Mouse (Mus musculus) MEL (cell line): ENCODE data around the gene Slc25a29. TPM values are rescaled to one million over a fixed set of nuclear protein-coding genes. Genes with fewer than 3 reads are reported as not detected.

Source experiments
- DNase-seq: peaks from one replicate; pipeline ENCODE4 v3.0.0; 2011; ENCODE audit warnings: low read depth, low spot score
- H3K27ac ChIP-seq: 2 replicates; pipeline ENCODE4 v1.5.1; 2012; ENCODE audit warnings: low read depth, mild to moderate bottlenecking, control low read depth, low read length, moderate library complexity; ENCODE audit not compliant: control insufficient read depth
- H3K27me3 ChIP-seq, 2 experiments: fragments of 150-350 bp in 1 of 2; sonication (generic) in 1 of 2; 2 replicates each; pipeline ENCODE4 v1.6.1; 2012; ENCODE audit warnings: low read length in 2 of 2, mild to moderate bottlenecking in 2 of 2, improper control_type of control experiment in 1 of 2, moderate library complexity in 1 of 2; ENCODE audit not compliant: insufficient read depth in 2 of 2, control insufficient read depth in 1 of 2
- H3K36me3 ChIP-seq, 2 experiments: 2 replicates each; pipeline ENCODE4 v1.6.1; 2012 to 2014; ENCODE audit warnings: low read length in 2 of 2, improper control_type of control experiment in 1 of 2, inconsistent platforms in 1 of 2, mild to moderate bottlenecking in 1 of 2; ENCODE audit not compliant: insufficient read depth in 2 of 2, control insufficient read depth in 1 of 2
- H3K4me1 ChIP-seq, 2 experiments: fragments of 150-350 bp in 1 of 2; sonication (generic) in 1 of 2; 2 replicates each; pipeline ENCODE4 v1.6.1; 2012; ENCODE audit warnings: low read length in 2 of 2, improper control_type of control experiment in 1 of 2, mild to moderate bottlenecking in 1 of 2; ENCODE audit not compliant: insufficient read depth in 2 of 2, control insufficient read depth in 1 of 2
- H3K4me3 ChIP-seq, 2 experiments: fragments of 150-350 bp in 1 of 2; sonication (generic) in 1 of 2; 2 replicates each; pipeline ENCODE4 v1.5.1; 2012; ENCODE audit warnings: low read depth in 2 of 2, low read length in 2 of 2, mild to moderate bottlenecking in 2 of 2, moderate library complexity in 2 of 2, control low read depth in 1 of 2, improper control_type of control experiment in 1 of 2; ENCODE audit not compliant: control insufficient read depth in 1 of 2, insufficient read depth in 1 of 2
- H3K79me2 ChIP-seq: 2 replicates; pipeline ENCODE4 v1.6.1; 2012; ENCODE audit warnings: mild to moderate bottlenecking, low read length, moderate library complexity; ENCODE audit not compliant: control insufficient read depth, poor library complexity, insufficient read depth
- H3K9ac ChIP-seq: 2 replicates; pipeline ENCODE4 v1.6.1; 2012; ENCODE audit warnings: low read depth, mild to moderate bottlenecking, control low read depth, low read length, moderate library complexity; ENCODE audit not compliant: control insufficient read depth, poor library complexity, severe bottlenecking
- H3K9me3 ChIP-seq: fragments of 150-350 bp; sonication (generic); replicated peaks from 2 replicates; pipeline ENCODE4 v1.6.1; 2012; ENCODE audit warnings: mild to moderate bottlenecking, low read length, improper control_type of control experiment, moderate library complexity; ENCODE audit not compliant: insufficient read depth
- CHD2 ChIP-seq: IDR thresholded peaks from 2 replicates; pipeline ENCODE4 v1.6.1; 2011; ENCODE audit warnings: low read length, improper control_type of control experiment
- CTCF ChIP-seq, 3 experiments: IDR thresholded peaks in 2 of 3; conservative IDR thresholded peaks in 1 of 3; 2 replicates each; pipeline ENCODE4 v1.5.1; 2011 to 2012; ENCODE audit warnings: low read length in 3 of 3, low read depth in 2 of 3, mild to moderate bottlenecking in 2 of 3, improper control_type of control experiment in 1 of 3, inconsistent platforms in 1 of 3, mixed read lengths in 1 of 3, moderate library complexity in 1 of 3; ENCODE audit not compliant: control insufficient read depth in 1 of 3, insufficient read depth in 1 of 3, poor library complexity in 1 of 3, severe bottlenecking in 1 of 3
- GABPA ChIP-seq: IDR thresholded peaks from 2 replicates; pipeline ENCODE4 v1.6.1; 2012; ENCODE audit warnings: low read depth, mild to moderate bottlenecking, inconsistent platforms, low read length, improper control_type of control experiment, moderate library complexity
- HCFC1 ChIP-seq: IDR thresholded peaks from 2 replicates; pipeline ENCODE4 v1.6.1; 2012; ENCODE audit warnings: low read depth, mild to moderate bottlenecking, inconsistent platforms, low read length, improper control_type of control experiment, moderate library complexity
- KAT2A ChIP-seq: conservative IDR thresholded peaks from 2 replicates; pipeline ENCODE4 v1.6.1; 2012; ENCODE audit warnings: low read depth, low read length, improper control_type of control experiment, inconsistent platforms
- MAZ ChIP-seq: IDR thresholded peaks from 2 replicates; pipeline ENCODE4 v1.6.1; 2012; ENCODE audit warnings: low read depth, mild to moderate bottlenecking, inconsistent platforms, low read length, improper control_type of control experiment
- MEF2A ChIP-seq: IDR thresholded peaks from 2 replicates; pipeline ENCODE4 v1.6.1; 2014; ENCODE audit warnings: low read depth, mild to moderate bottlenecking, inconsistent platforms, low read length, improper control_type of control experiment; ENCODE audit not compliant: poor library complexity, insufficient replicate concordance, severe bottlenecking; ENCODE audit errors: extremely low read depth
- MXI1 ChIP-seq: IDR thresholded peaks from 2 replicates; pipeline ENCODE4 v1.6.1; 2011; ENCODE audit warnings: mild to moderate bottlenecking, low read depth, low read length, improper control_type of control experiment
- NRF1 ChIP-seq: IDR thresholded peaks from 2 replicates; pipeline ENCODE4 v1.6.1; 2014; ENCODE audit warnings: low read depth, mild to moderate bottlenecking, inconsistent platforms, low read length, improper control_type of control experiment, moderate library complexity; ENCODE audit not compliant: poor library complexity, insufficient read depth, severe bottlenecking
- POLR2AphosphoS5 ChIP-seq: IDR thresholded peaks from 2 replicates; pipeline ENCODE4 v1.6.1; 2012; ENCODE audit warnings: low read depth, borderline replicate concordance, mild to moderate bottlenecking, inconsistent platforms, low read length, moderate library complexity, mixed read lengths
- RAD21 ChIP-seq: IDR thresholded peaks from 2 replicates; pipeline ENCODE4 v1.6.1; 2011; ENCODE audit warnings: mild to moderate bottlenecking, low read depth, low read length, improper control_type of control experiment
- SIN3A ChIP-seq: IDR thresholded peaks from 2 replicates; pipeline ENCODE4 v1.6.1; 2012; ENCODE audit warnings: low read length, improper control_type of control experiment, inconsistent platforms
- TAL1 ChIP-seq: IDR thresholded peaks from 2 replicates; pipeline ENCODE4 v1.6.1; 2012; ENCODE audit warnings: mild to moderate bottlenecking, inconsistent platforms, low read length, moderate library complexity, mixed read lengths
- UBTF ChIP-seq: IDR thresholded peaks from 2 replicates; pipeline ENCODE4 v1.6.1; 2012; ENCODE audit warnings: low read depth, mild to moderate bottlenecking, inconsistent platforms, low read length, improper control_type of control experiment, moderate library complexity, borderline replicate concordance; ENCODE audit not compliant: insufficient read depth
- ZC3H11A ChIP-seq: IDR thresholded peaks from 2 replicates; pipeline ENCODE4 v1.6.1; 2012; ENCODE audit warnings: low read depth, mild to moderate bottlenecking, inconsistent platforms, low read length, improper control_type of control experiment
- ZMIZ1 ChIP-seq: IDR thresholded peaks from 2 replicates; pipeline ENCODE4 v1.6.1; 2012; ENCODE audit warnings: low read depth, mild to moderate bottlenecking, inconsistent platforms, low read length, improper control_type of control experiment, moderate library complexity
- ZNF384 ChIP-seq: IDR thresholded peaks from 2 replicates; pipeline ENCODE4 v1.6.1; 2012; ENCODE audit warnings: low read depth, mild to moderate bottlenecking, inconsistent platforms, low read length, improper control_type of control experiment
- polyA plus RNA-seq, 2 experiments: library from polyadenylated mRNA; stranded (reverse) in 1 of 2; unstranded in 1 of 2; fragments of >175 nt in 1 of 2; fragments of >200 nt in 1 of 2; gene quantifications; 2 replicates each; pipeline versions ENCODE4 v1.2.1 to v1.2.4; 2012; ENCODE audit warnings: low replicate concordance in 2 of 2, low read depth in 1 of 2; ENCODE audit not compliant: insufficient read length in 2 of 2, insufficient read depth in 1 of 2, missing spikeins in 1 of 2
- total RNA-seq: library from RNA; depleted of rRNA; stranded (reverse); fragments of 300-350 nt; gene quantifications from 2 replicates; pipeline ENCODE4 v1.2.3, GENCODE M21; 2012

The Slc25a29 gene
- total and polyA plus RNA-seq, 3 experiments, result 3.0 to 3.3 TPM; not detected in 1

GRCm38 (mm10) chr12:108880606-108881005, 44.9 kb upstream of the Slc25a29 start:
- Histone ChIP-seq H3K36me3 (peaks cover 0 to 15% of the 10 kb centered on the region in 2 experiments; a peak in 2 of 4 replicates), H3K9ac (no peak overlapping the region), H3K27ac (no peak overlapping the region), H3K4me1 (no peaks in the 10 kb centered on the region), H3K4me3 (no peak overlapping the region), H3K79me2 (no peaks in the 10 kb centered on the region), H3K9me3 (no peaks in the 10 kb centered on the region), H3K27me3 (no peaks in the 10 kb centered on the region)
- DNase-seq, result no peak
- TF ChIP-seq MAZ (no peak), NRF1 (no peak), HCFC1 (no peak), CTCF (IDR thresholded peaks at IDR 0.05 in 2 of 3, conservative IDR thresholded peaks at IDR 0.05 in 1 of 3; ENCODE audit: control insufficient read depth in 1 of 3, insufficient read depth in 1 of 3, low read depth in 2 of 3, low read length in 3 of 3, poor library complexity in 1 of 3, severe bottlenecking in 1 of 3) (no peak), UBTF (no peak), CHD2 (no peak), ZMIZ1 (no peak)

- no peaks in the 10 kb centered on the region for H3K27me3 ChIP-seq
- TF ChIP-seq MXI1 (no peak), ZC3H11A (no peak), MAZ (no peak), GABPA (no peak), MEF2A (no peak), TAL1 (no peak), CTCF (IDR thresholded peaks at IDR 0.05 in 2 of 3, conservative IDR thresholded peaks at IDR 0.05 in 1 of 3; ENCODE audit: control insufficient read depth in 1 of 3, insufficient read depth in 1 of 3, low read depth in 2 of 3, low read length in 3 of 3, poor library complexity in 1 of 3, severe bottlenecking in 1 of 3) (no peak), ZNF384 (no peak)
- TF ChIP-seq, all 39 proteins: peak for 0
- H3K36me3 ChIP-seq, result peaks cover 0 to 9% of the 10 kb centered on the region in 2 experiments; a peak in 2 of 4 replicates
- no peaks in the 10 kb centered on the region for H3K4me1 ChIP-seq
- no peak for DNase-seq
- no peak overlapping the region for H3K9ac ChIP-seq
- no peak overlapping the region for H3K27ac ChIP-seq
- H3K9me3 ChIP-seq, result no peaks in the 10 kb centered on the region
- H3K4me3 ChIP-seq, result no peak overlapping the region
- H3K79me2 ChIP-seq, result no peaks in the 10 kb centered on the region
Measured at GRCm38 (mm10) chr12:108879138-108879537, 43.5 kb upstream of the Slc25a29 start.

GRCm38 (mm10) chr12:108873122-108873521, 37.4 kb upstream of the Slc25a29 start:
- TF ChIP-seq ZC3H11A (no peak), SIN3A (no peak), POLR2AphosphoS5 (no peak), HCFC1 (no peak), RAD21 (no peak), MEF2A (no peak), KAT2A (no peak), ZMIZ1 (no peak)
- H3K27ac ChIP-seq, result no peak overlapping the region
- no peak overlapping the region for H3K4me3 ChIP-seq
- H3K36me3 ChIP-seq, result peaks cover 0 to 14% of the 10 kb centered on the region in 2 experiments; a peak in 2 of 4 replicates
- DNase-seq, result no peak
- no peak overlapping the region for H3K9ac ChIP-seq
- no peaks in the 10 kb centered on the region for H3K27me3 ChIP-seq
- H3K79me2 ChIP-seq, result no peaks in the 10 kb centered on the region
- H3K4me1 ChIP-seq, result no peaks in the 10 kb centered on the region
- H3K9me3 ChIP-seq, result no peaks in the 10 kb centered on the region
